Mouse (Mus musculus) forebrain, embryonic 11.5 days (tissue): ENCODE measurements around the gene Slc4a11. TPM values are rescaled to one million over a fixed set of nuclear protein-coding genes. Genes with fewer than 3 reads are reported as not detected.

Source experiments
- ATAC-seq: fragments of 200-750 bp; cut with Nextera tagmentation; replicated peaks from 2 replicates; pipeline ENCODE4 v1.8.0; 2017; ENCODE audit warnings: moderate TSS enrichment; ENCODE audit not compliant: low FRiP score
- DNase-seq: peaks from one replicate; pipeline ENCODE4 v3.0.0-alpha.2; 2017; ENCODE audit warnings: low spot score
- H3K27ac ChIP-seq: fragments of 300-500 bp; sonication (generic); 2 replicates; pipeline ENCODE4 v1.5.1; 2014; ENCODE audit warnings: low read depth, low read length
- H3K27me3 ChIP-seq: fragments of 300-500 bp; sonication (generic); 2 replicates; pipeline ENCODE4 v1.6.1; 2014; ENCODE audit warnings: mild to moderate bottlenecking, low read length, mixed read lengths; ENCODE audit not compliant: control insufficient read depth, insufficient read depth
- H3K36me3 ChIP-seq: fragments of 300-500 bp; sonication (generic); 2 replicates; pipeline ENCODE4 v1.6.1; 2014; ENCODE audit warnings: mild to moderate bottlenecking, low read length, moderate library complexity, mixed read lengths; ENCODE audit not compliant: control insufficient read depth, insufficient read depth
- H3K4me1 ChIP-seq: fragments of 300-500 bp; sonication (generic); replicated peaks from 2 replicates; pipeline ENCODE4 v1.6.1; 2014; ENCODE audit warnings: low read length, mixed read lengths; ENCODE audit not compliant: control insufficient read depth, insufficient read depth
- H3K4me2 ChIP-seq: fragments of 300-500 bp; sonication (generic); 2 replicates; pipeline ENCODE4 v1.6.1; 2014; ENCODE audit warnings: low read depth, mild to moderate bottlenecking, low read length, moderate library complexity, mixed read lengths; ENCODE audit not compliant: severe bottlenecking
- H3K4me3 ChIP-seq: fragments of 300-500 bp; sonication (generic); 2 replicates; pipeline ENCODE4 v1.5.1; 2014; ENCODE audit warnings: low read depth, low read length
- H3K9ac ChIP-seq: fragments of 300-500 bp; sonication (generic); 2 replicates; pipeline ENCODE4 v1.6.1; 2014; ENCODE audit warnings: low read length
- H3K9me3 ChIP-seq: fragments of 300-500 bp; sonication (generic); 2 replicates; pipeline ENCODE4 v1.6.1; 2016; ENCODE audit warnings: low read length, mixed read lengths; ENCODE audit not compliant: control insufficient read depth
- WGBS: fragments of 180-500 bp; shearing (Covaris S2); extraction: QIAGEN DNeasy Blood & Tissue Kit; methylation state at CpG from one replicate; pipeline ENCODE4 v1.1.7; 2014; 5-methylcytosine and 5-hydroxymethylcytosine counted together
- polyA plus RNA-seq: library from polyadenylated mRNA; unstranded; fragments of >200 nt; fragmentation: Nextera tagmentation; extraction: Ambion mirVana; gene quantifications from 2 replicates; pipeline ENCODE4 v1.2.1, GENCODE M21; 2014

The Slc4a11 gene
- polyA plus RNA-seq, 1 experiment from 2014 or later = 1.2 TPM

- H3K27me3 ChIP-seq = no peaks in the 10 kb centered on the region
- ATAC-seq (peak; percentile 68), DNase-seq (peak; percentile 93)
- H3K27ac ChIP-seq = peak within 1 kb of the TSS; percentile 79
- no peaks in the 10 kb centered on the region for H3K9me3 ChIP-seq
- H3K4me1 ChIP-seq = peaks cover 10% of the 10 kb centered on the region
- peak within 1 kb of the TSS; percentile 89 for H3K4me2 ChIP-seq
- peaks cover 3% of the 10 kb centered on the region; the same call in 1 of the 2 replicates for H3K36me3 ChIP-seq
- peak within 1 kb of the TSS; percentile 75 for H3K9ac ChIP-seq
- H3K4me3 ChIP-seq = peak within 1 kb of the TSS; percentile 72
- under 1% methylated on average over 31 of the region's 31 CpGs for WGBS
These were observed 29.8 kb downstream of the Slc4a11 start, which contains the start of gene Itpa for GRCm38 (mm10) chr2:130667559-130667958. Gene Itpa (plus strand): TSS chr2:130667610.

- peak within 1 kb of the TSS; percentile 77 for H3K4me2 ChIP-seq
- H3K27me3 ChIP-seq = no peaks in the 10 kb centered on the region
- under 1% methylated on average over 40 of the region's 40 CpGs for WGBS
- peak within 1 kb of the TSS; percentile 96 for H3K27ac ChIP-seq
- H3K4me1 ChIP-seq = peaks cover 10% of the 10 kb centered on the region
- peak within 1 kb of the TSS; percentile 58 for H3K4me3 ChIP-seq
- ATAC-seq = peak; percentile 95
- no peaks in the 10 kb centered on the region; the same call in 1 of the 2 replicates for H3K36me3 ChIP-seq
- no peaks in the 10 kb centered on the region for H3K9me3 ChIP-seq
- H3K9ac ChIP-seq = peak within 1 kb of the TSS; percentile 86
- peak; percentile 94 for DNase-seq
These were observed 33.1 kb downstream of the Slc4a11 start, which contains the start of gene Ddrgk1 for GRCm38 (mm10) chr2:130664102-130664701. Gene Ddrgk1 (minus strand): TSS chr2:130664659.

DNA sequence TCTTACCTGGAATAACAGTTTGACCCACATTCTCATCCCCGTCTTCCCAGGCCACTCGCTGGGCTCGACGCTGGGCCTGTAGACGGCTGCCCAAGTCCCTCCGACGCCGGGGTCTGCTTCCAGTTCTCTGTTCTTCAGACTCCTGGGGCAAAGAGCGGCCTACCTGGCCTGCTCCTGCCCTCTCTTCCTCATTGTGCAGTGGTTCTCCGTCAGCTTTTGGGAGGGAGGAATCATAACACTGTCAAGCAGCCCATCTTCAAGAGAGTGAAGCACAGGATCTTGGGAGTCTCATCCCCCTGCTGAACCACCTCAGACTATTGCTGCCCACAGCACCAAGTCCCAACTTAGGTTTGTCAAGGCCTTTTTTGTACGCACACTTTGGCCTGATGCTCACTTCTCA is 34.0 kb downstream of the Slc4a11 start:
- Histone ChIP-seq H3K27ac (no peak overlapping the region), H3K9ac (peak overlapping the region; percentile 86; the same call in 1 of the 2 replicates), H3K9me3 (no peaks in the 10 kb centered on the region), H3K4me3 (peak overlapping the region; percentile 58; the same call in 1 of the 2 replicates), H3K4me2 (peak overlapping the region; percentile 77; the same call in 1 of the 2 replicates), H3K27me3 (no peaks in the 10 kb centered on the region), H3K36me3 (no peaks in the 10 kb centered on the region; the same call in 1 of the 2 replicates), H3K4me1 (peaks cover 10% of the 10 kb centered on the region)
- 91% methylated on average over 11 of the region's 11 CpGs for WGBS
- ATAC-seq (no peak), DNase-seq (no peak)

GRCm38 (mm10) chr2:130658530-130658929 is 38.8 kb downstream of the Slc4a11 start:
- DNase-seq (no peak), ATAC-seq (no peak)
- Histone ChIP-seq H3K4me2 (no peak overlapping the region), H3K27ac (no peak overlapping the region), H3K4me1 (peaks cover 3% of the 10 kb centered on the region), H3K9me3 (no peaks in the 10 kb centered on the region), H3K4me3 (no peak overlapping the region), H3K9ac (no peak overlapping the region), H3K27me3 (no peaks in the 10 kb centered on the region), H3K36me3 (no peaks in the 10 kb centered on the region; the same call in 1 of the 2 replicates)
- WGBS = 94% methylated on average over 10 of the region's 10 CpGs

- DNase-seq = no peak
- no peaks in the 10 kb centered on the region for H3K27me3 ChIP-seq
- no peak overlapping the region for H3K27ac ChIP-seq
- H3K36me3 ChIP-seq = no peaks in the 10 kb centered on the region; the same call in 1 of the 2 replicates
- no peak for ATAC-seq
- H3K9me3 ChIP-seq = no peaks in the 10 kb centered on the region
- no peak overlapping the region for H3K4me3 ChIP-seq
- H3K4me2 ChIP-seq = no peak overlapping the region
- H3K4me1 ChIP-seq = no peaks in the 10 kb centered on the region
- 88% methylated on average over 6 of the region's 6 CpGs for WGBS
- H3K9ac ChIP-seq = no peak overlapping the region
These were observed 39.8 kb downstream of the Slc4a11 start for GRCm38 (mm10) chr2:130657541-130657940.

- 95% methylated on average over 9 of the region's 9 CpGs for WGBS
- Histone ChIP-seq H3K27me3 (no peaks in the 10 kb centered on the region), H3K27ac (no peak overlapping the region), H3K4me3 (no peak overlapping the region), H3K36me3 (no peaks in the 10 kb centered on the region; the same call in 1 of the 2 replicates), H3K4me2 (no peak overlapping the region), H3K9ac (no peak overlapping the region), H3K4me1 (no peaks in the 10 kb centered on the region), H3K9me3 (no peaks in the 10 kb centered on the region)
- DNase-seq (no peak), ATAC-seq (no peak)
These were observed 40.8 kb downstream of the Slc4a11 start for GRCm38 (mm10) chr2:130656536-130656935.

DNA sequence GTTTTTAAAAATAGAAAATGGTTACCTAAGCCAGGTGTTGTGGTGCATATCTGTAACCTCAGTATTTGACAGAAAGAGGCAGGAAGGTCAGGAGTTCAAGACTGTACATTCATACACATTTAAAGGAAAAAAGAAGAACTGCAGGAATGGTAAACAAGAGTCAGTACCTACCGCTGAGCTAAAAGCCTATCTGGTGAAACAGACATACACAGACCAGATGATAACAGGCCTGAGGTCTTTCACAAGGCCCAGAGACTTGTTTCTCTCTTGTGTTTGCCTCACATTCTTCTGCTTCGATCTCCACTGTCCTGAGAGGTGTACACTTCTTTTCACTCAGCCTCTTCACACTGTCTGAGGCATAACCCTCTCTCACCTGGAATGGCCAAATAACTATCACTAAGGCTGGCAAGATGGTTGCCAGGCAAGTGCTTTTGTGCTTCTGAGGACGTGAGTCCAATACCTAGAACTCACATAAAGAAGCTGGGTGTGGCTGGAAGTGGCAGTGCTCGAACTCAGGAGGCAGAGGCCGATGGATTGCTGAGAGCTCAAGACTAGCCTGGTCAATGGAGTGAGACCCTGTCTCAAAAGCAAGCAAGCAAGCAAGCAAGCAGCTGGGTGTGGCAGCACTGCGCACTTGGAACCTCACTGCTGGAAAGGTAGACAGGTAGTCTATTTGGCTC is 41.5 kb downstream of the Slc4a11 start:
- WGBS = 90% methylated on average over 6 of the region's 6 CpGs
- no peak overlapping the region for H3K27ac ChIP-seq
- H3K27me3 ChIP-seq = no peaks in the 10 kb centered on the region
- no peak overlapping the region for H3K4me2 ChIP-seq
- no peak overlapping the region for H3K4me3 ChIP-seq
- H3K9me3 ChIP-seq = no peaks in the 10 kb centered on the region
- H3K9ac ChIP-seq = no peak overlapping the region
- no peaks in the 10 kb centered on the region for H3K4me1 ChIP-seq
- H3K36me3 ChIP-seq = no peaks in the 10 kb centered on the region; the same call in 1 of the 2 replicates
- no peak for ATAC-seq
- DNase-seq = no peak

GRCm38 (mm10) chr2:130653760-130654159 is 43.6 kb downstream of the Slc4a11 start:
- no peak overlapping the region for H3K4me2 ChIP-seq
- H3K36me3 ChIP-seq = no peaks in the 10 kb centered on the region; the same call in 1 of the 2 replicates
- no peak for DNase-seq
- no peaks in the 10 kb centered on the region for H3K27me3 ChIP-seq
- no peaks in the 10 kb centered on the region for H3K9me3 ChIP-seq
- H3K4me3 ChIP-seq = no peak overlapping the region
- H3K4me1 ChIP-seq = no peaks in the 10 kb centered on the region
- no peak overlapping the region for H3K27ac ChIP-seq
- ATAC-seq = no peak
- WGBS = 95% methylated on average over 1 of the region's 1 CpGs
- H3K9ac ChIP-seq = no peak overlapping the region
